Mouse (Mus musculus): Measurements from ENCODE around the gene Vstm4.
A peak's percentile ranks its signal among the peaks of the same experiment; 100 is the strongest.

Gene Vstm4

DNA sequence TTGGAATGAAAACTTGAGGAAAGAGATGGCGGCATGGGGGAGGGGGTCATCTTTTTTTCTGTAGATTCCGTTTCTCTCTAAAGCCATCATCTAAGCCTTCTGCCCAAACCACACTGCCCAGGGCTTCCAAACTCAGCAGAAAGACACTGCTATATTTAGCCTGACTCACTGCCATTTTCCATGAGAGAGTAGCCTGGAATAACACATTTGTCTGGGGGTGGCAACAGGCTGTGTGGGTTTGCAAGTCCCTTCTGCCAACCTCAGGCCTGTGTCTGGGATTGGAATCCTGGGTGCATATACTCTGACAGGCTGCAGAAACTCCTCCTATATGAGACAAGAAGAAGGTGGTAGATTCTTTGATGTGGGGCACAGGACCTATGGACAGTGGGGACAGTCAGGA lies 91.0 kb downstream of the Vstm4 start:
- DNase-seq (ENCODE audit: low read depth, low spot score), result no peak

DNA sequence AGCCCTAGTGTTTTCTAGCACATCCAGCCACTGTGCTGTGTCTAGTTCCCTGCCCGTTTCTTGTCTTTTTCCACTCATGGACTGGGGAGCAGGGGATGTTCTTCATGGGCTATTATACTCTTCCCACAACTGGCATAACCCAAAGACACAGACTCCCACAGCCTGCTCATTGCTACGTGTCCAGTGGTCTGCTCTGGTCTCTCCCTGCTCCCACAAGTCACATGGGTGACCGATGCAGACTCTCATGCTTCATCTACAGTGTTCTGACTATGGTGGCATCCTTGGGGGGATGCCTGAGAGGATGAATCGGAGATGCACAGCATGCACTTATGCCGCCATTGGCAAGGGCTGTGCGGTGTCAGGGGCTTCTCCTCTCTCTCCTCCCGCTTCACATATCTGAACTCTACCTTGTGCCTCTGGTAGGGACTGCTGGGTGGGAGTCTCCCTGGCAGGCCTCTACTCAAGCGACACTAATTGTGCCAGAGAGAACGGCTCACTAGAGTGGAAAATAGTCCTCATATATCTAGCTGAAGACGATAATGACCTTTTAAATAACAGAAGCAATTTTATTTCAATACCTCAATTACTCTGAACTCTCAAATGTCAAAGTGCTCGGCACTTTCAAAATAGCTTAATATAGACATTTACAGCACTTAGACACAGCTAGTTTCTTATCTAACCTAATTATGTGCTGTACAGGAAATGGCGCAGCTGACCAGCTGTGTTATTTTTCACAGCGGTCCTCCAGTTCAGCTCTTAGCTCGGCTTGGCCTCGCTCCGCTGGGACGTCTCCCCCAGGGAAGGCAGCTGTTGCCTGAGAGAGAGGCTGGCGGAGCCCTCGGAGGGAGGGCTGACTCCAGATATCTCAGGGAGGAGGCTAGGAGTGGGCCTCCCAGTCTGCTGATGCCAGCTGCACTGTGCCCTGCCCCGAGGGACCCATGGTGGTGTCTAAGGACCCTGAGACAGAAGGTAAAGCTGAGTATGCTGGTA lies 94.1 kb downstream of the Vstm4 start:
- DNase-seq (ENCODE audit: low read depth, low spot score), result peak; percentile 60

DNA sequence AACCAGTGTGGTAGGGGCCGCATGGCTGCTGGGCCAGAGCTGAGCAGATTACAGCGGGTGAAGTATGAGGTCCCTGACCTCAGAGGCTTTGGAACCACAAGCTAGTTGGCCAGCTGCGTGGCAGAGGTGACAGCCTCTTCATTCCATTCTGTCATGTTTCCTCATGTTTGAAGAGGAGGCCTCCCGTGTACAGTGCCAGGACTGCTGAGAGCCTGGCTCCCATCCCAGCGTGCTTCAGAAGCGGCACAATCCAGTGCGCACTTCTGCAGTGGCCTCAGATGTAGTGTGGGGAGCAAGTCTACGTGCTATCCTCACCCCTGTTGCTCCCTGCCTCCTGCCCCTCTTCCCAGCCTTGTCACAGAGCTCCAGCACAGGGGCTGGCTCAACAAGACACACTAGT lies 99.9 kb downstream of the Vstm4 start:
- no peak for DNase-seq (ENCODE audit: low read depth, low spot score)

DNA sequence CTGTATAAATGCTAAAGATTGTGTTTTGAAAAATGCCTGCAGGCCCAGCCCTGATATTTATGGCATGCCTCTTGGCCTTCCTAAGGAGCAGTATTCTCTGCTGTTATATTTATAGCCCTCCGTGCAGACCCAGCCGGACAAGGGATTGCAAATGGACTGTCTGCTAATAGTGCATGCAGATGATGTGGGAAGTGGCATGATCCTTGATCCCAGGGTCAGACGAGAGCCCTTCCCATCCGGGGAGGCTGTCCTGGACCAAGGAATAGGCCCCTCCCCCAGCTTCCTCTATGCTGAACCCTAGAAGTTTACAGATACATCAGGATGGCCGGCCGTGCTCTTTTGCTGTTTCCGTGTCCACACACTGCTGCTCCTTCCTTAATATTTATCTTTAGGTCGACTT lies 102.1 kb downstream of the Vstm4 start:
- DNase-seq (ENCODE audit: low read depth, low spot score), result peak; percentile 34

DNA sequence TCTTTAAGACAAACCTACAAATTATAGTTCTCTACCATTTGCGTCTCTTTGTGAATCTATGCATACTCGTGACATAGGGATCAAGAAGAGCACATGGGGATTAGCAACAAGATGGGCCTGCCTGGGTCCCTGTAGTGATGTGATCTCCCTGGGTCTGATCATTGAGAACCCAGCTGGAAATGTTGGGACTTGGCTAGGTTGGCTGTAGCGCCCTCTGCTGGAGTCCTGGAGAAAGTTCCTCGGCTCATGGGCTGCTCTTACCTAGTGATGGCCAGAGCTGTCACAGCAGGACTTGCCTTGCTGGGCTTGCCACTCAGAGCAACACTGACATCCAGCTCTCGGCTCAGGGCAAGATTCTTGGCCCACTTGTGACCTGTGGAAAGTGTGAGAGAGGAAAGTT lies 103.9 kb downstream of the Vstm4 start:
- DNase-seq (ENCODE audit: low read depth, low spot score), result peak; percentile 69

DNA sequence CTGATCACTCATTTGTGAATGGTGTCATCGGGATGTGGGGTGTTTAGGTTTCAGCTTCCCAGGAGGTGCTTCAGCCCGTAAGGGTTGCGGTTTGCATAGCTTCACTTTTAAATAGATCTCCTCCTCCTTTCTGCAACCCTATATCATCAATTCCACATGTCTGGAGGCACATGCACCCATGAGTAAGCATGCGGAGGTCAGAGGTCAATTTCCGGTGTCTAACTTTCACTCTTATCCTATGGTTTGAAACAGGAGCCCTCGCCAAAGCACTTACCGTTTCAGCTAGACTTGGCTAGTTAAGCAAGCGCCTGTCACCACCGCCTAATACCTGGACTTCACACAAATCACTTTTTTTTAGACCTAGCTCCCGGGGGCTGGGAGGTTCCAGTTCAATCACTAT lies 108.2 kb downstream of the Vstm4 start:
- peak; percentile 61 for DNase-seq (ENCODE audit: low read depth, low spot score)

DNA sequence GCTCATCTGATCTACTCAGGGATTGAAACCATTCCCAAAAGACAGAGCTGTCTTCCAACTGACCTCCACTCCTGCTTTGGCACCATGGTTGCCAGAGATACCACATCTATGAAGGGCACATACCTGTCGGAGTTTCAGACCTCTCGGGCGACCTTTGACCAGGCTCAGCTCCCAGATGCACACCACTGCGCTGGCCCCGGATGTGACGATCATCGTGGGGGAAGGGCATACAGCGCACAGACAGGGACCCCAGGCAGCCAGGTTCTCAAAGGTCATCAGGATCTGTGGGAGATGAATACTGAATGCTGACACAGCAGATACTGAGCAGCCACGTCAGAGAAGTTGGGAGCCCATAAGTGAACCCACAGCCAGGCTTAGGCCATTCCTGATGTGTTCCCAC lies 114.1 kb downstream of the Vstm4 start:
- no peak for DNase-seq (ENCODE audit: low read depth, low spot score)

DNA sequence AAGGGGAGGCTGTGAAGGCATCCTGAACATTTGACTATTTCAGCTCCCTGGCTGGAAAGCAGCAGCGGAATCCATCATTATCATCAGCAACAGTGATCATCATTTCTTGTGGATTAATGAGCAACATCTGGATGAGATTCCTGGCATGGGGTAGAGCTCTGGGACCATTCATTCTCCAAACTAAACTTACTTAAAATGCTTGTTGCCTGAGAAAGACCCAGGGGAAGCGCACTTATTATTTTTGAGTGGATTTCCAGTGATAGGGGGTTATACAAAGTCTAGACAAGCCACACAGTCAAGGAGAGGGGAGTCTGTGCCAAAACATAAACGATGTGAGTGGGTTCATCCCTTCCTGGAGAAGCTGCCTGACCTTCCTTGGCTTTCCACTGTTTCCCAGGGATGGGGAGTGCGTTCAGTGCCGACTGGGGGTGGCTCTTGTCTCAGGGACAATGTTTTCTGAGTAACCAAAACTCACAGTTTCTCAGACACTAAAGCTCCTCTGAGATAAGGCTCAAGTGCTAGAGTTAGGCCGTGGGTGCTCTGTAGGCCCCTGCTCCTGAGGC lies 127.7 kb downstream of the Vstm4 start:
- DNase-seq (ENCODE audit: low read depth, low spot score), result peak; percentile 30

DNA sequence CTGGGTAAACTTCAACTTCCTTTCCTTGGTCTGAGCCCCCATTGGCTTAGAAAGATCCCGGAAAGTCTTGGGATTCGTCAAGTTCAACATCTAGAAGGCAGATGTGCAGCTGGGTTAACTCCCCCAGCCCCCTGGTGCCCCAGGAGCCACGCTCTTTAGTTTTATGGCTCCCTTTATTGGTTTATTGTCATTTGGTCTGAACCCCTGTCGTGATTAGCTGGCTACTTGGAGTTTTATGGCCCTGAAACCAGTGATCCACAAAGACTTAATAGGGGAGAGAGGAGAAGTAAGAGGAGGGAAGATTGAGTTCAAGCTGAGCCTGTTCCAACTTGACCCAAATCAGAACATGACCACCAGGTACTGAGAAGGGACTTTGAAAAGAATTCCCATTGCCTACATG lies 130.1 kb downstream of the Vstm4 start:
- peak; percentile 59 for DNase-seq (ENCODE audit: low read depth, low spot score)

All from mesoderm, embryonic 11.5 days (tissue).